Mouse (Mus musculus): Measurements from ENCODE around the gene Myl12a.

Myl12a gene

GRCm38 (mm10) chr17:71002744-71003094 lies at the start of gene Myl12a:
Gene Myl12a (minus strand): TSS chr17:71002878.
- no peak for DNase-seq (ENCODE audit: low spot score in 2 of 2)

DNA sequence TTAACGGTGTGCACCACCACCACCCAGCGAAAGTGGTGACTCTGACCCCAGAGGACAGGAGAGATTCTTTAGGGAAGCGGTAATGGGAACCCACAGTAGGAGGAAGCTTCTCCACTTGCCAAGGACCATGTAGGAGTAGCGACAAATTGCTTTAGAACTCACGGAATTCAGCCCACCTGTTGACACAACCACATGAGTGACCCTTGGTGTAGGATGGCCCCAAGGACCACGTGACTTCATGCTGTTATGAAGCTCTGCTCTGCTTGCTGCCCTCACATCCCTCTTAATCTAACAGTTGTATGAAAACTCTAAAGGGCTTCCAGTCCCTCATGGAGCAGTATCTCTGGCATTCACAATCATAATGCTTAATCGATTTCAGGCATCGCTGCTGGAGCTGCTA lies 46.6 kb upstream of the Myl12a start:
- DNase-seq (ENCODE audit: low spot score in 2 of 2): no peak

- DNase-seq (ENCODE audit: low spot score in 2 of 2): no peak
Observed at GRCm38 (mm10) chr17:71046856-71047255, 44.2 kb upstream of the Myl12a start.

GRCm38 (mm10) chr17:71045591-71045990 lies 42.9 kb upstream of the Myl12a start:
- no peak for DNase-seq (ENCODE audit: low spot score in 2 of 2)

DNA sequence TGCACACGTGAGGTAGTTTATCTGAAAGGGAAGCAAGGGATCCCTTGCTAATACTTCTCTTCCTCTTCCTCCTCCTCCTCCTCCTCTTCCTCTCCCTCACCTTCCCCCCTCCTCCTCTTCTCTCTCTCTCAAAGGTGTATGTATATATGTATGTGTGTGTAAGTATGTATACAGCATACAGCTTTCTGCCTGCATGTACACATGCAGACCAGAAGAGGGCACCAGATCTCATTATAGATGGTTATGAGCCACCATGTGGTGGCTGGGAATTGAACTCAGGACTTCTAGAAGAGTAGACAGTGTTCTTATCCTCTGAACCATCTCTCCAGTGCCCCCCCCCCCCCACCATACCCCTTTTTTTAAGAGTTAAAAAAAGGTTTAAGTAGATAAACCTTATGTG lies 40.0 kb upstream of the Myl12a start:
- no peak for DNase-seq (ENCODE audit: low spot score in 2 of 2)

DNA sequence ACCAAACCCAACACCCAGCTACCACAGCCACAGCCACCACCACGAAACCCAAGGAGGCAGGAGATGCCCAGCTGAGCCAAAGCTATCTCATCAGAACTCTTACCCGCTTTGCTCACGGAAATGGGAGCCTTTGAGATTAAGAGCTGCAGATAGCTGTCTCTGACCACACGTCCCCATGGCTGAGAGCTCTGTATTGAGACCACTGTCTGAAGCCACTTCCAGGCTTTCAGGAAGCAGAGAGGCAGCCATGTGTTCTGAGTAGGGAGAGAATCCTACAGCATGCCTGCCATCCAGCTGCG lies 37.9 kb upstream of the Myl12a start:
- DNase-seq (ENCODE audit: low spot score in 2 of 2): no peak

GRCm38 (mm10) chr17:71039851-71040581 lies 37.3 kb upstream of the Myl12a start:
- no peak for DNase-seq (ENCODE audit: low spot score in 2 of 2)

- DNase-seq (ENCODE audit: low spot score in 2 of 2): no peak
Observed at GRCm38 (mm10) chr17:71038812-71039211, 36.1 kb upstream of the Myl12a start.

- DNase-seq (ENCODE audit: low spot score in 2 of 2): no peak
Observed at GRCm38 (mm10) chr17:71037188-71037587, 34.5 kb upstream of the Myl12a start.

DNA sequence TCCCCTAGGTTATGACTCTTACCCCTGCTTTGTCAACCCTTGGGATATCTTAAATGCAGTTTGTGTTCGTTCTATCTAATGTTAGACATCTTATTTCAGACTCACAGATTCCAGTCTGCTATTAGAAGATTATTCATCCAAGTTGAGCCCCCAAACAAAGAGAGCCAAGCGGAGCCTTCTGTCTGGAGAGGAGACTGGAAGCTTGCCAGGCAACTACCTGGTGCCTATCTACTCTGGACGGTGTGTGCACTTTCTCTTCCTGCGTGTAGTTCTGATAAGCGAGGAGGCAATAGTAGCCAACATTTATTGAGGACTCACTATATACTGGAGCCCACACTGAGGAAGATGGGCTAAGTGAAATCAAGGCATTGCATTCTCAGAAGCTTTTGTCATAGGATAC lies 31.8 kb upstream of the Myl12a start:
- no peak for DNase-seq (ENCODE audit: low spot score in 2 of 2)

DNA sequence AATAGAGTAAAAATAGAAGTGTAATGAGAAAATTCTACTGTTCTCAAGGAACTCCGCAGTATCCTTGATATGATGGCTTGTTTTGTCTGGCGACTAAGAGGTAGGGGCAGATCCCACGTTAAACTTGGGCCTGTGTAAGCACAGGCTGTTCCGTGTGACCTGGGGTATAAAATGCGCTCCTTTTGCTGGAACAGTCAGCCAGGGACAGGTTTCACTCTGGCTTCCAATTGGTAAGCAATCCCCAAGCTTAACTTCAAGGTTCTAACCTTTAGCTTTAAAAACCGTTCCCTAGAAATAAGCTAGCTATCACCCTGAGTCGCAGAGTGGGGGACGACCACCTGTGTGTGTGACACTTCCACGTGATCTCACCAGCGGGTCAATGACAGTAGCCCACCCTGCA lies 30.0 kb upstream of the Myl12a start:
- DNase-seq (ENCODE audit: low spot score in 2 of 2): no peak

- no peak for DNase-seq (ENCODE audit: low spot score in 2 of 2)
Observed at GRCm38 (mm10) chr17:71027186-71027585, 24.5 kb upstream of the Myl12a start.

- DNase-seq (ENCODE audit: low spot score in 2 of 2): no peak
Observed at GRCm38 (mm10) chr17:71025922-71026321, 23.2 kb upstream of the Myl12a start.

DNA sequence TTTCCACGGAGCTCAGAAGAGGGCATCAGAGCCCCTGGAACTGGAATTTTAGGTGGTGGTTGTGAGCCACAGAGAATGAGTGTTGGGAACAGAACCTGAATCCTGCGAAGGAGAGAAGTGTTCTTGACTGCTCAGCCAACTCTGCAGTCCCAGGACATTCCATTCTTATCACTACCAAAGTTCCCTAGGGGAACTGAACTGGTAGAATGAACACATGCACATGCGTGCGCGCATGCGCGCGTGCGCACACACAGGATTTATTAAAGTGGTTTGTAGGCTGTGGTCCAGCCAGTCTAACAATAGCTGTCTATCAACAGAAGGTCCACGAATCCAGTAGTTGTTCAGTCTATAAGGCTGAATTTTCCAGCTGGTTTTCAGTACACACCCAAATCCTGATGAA lies 21.4 kb upstream of the Myl12a start:
- no peak for DNase-seq (ENCODE audit: low spot score in 2 of 2)

- no peak for DNase-seq (ENCODE audit: low spot score in 2 of 2)
Observed at GRCm38 (mm10) chr17:71022841-71023240, 20.2 kb upstream of the Myl12a start.

DNA sequence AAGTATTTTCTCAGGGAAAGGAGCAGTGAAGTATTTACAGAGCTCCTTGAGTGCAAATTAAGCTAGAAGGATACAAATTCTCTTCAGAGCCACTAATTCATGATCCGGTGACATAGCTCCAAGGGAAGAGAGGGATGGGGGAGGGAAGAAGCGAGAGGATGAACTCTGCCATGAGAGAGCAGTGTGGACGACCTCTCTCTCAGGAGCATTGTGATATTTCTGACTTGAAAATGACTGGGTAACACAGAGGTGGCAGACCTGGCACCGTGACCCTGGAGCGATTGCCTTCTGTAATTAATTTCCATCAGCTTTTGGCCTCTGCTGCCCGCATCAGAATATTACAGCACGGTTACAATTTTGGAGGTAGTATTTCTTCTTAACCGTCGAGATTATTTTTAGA lies 17.2 kb upstream of the Myl12a start:
- DNase-seq (ENCODE audit: low spot score in 2 of 2): no peak

- no peak for DNase-seq (ENCODE audit: low spot score in 2 of 2)
Observed at GRCm38 (mm10) chr17:71019309-71019655, 16.6 kb upstream of the Myl12a start.

DNA sequence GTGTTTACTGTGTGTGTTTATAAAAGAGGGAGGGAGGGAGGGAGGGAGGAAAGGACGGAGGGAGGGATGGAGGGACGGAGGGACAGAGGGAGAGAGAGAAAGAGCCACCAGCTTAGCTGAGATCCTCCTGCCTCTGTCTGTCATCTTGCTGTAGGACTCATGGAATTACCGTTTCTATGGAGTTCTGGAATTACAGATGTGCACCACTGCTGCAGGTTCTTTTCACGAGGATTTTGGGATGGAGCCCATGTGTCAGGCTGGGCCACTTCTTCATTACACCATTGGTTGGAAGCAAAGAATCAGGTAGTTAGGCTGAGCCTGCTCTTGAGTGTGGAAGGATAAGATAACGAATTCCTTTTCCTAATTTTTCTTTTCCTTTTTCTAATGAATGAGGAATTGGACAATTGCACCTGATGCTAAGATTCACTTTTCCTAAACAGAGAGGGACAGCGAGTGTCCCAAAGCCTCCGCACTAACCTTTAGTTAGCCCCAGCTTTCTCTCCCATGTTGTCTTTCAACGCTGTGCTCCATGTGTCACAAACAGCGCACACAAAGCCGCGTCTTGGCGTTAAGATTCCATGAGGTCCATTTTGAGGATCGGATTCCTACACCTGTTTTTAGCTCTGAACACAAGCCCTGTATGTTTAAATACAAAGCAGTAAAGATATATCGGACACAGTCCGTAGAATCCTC lies 16.1 kb upstream of the Myl12a start:
- no peak for DNase-seq (ENCODE audit: low spot score in 2 of 2)

DNA sequence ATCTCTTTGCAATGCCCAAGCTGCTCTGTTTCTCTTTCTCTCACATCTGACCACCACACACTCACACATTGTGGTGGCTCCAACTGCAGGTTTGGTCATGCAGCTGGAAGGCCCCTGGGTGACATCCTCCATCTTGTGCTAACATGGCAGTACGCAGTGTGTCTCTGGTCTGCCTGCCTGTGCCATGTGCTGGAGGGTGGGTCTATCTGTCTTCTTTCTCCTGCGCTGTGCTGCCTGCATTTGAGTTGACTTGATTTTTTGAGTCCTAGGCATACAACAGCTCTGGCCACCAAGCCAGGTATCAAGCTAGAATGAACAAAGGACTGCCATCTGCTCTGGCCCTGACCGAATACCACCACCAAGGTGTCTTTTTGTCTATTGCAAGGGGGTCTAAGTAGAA lies 15.5 kb upstream of the Myl12a start:
- no peak for DNase-seq (ENCODE audit: low spot score in 2 of 2)

- no peak for DNase-seq (ENCODE audit: low spot score in 2 of 2)
Observed at GRCm38 (mm10) chr17:71017457-71017998, 14.8 kb upstream of the Myl12a start.

DNA sequence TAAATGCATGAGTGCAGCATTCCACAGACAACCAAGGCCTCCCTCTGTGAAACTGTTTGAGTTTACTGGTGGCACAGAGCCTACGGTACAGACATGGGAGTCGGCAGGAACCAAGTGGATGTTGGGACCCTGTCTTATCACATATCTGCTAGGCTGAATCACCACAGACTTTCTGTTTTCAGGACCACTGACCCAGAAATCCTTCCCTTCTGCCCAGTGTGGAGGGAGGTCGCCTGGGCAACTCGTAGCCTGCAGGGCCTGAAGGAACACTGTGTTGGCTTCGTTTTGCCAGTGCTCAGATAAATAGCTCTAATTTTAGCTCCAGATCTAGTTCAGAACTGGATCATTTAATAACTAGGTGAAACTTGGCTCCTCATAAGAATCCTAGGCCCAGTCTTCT lies 12.2 kb upstream of the Myl12a start:
- no peak for DNase-seq (ENCODE audit: low spot score in 2 of 2)

GRCm38 (mm10) chr17:71013105-71013504 lies 10.4 kb upstream of the Myl12a start:
- DNase-seq (ENCODE audit: low spot score in 2 of 2): no peak

- no peak for DNase-seq (ENCODE audit: low spot score in 2 of 2)
Observed at GRCm38 (mm10) chr17:71011931-71012662, 9.4 kb upstream of the Myl12a start.

All from right cerebral cortex, postnatal 36 days (tissue).